Mouse (Mus musculus) erythroblast, adult 5-6 weeks (primary cell): ENCODE data around the gene Ribc1. TPM values are rescaled to one million over a fixed set of nuclear protein-coding genes. Genes with fewer than 3 reads are reported as not detected.
A peak's percentile ranks its signal among the peaks of the same experiment; 100 is the strongest.

Source experiments
- ATAC-seq: replicated peaks from 2 replicates; pipeline ENCODE4 v1.8.0; 2016; ENCODE audit warnings: moderate number of reproducible peaks, mild to moderate bottlenecking, moderate TSS enrichment, inconsistent platforms; ENCODE audit not compliant: poor library complexity, low FRiP score, severe bottlenecking
- total RNA-seq, 2 experiments: library from RNA; stranded (forward) in 1 of 2; stranded (reverse) in 1 of 2; fragments of 150-400 nt in 1 of 2; fragments of 200-764, 138-1000 nt in 1 of 2; gene quantifications; 2 replicates each; pipeline versions ENCODE4 v1.2.3 to v1.2.4; 2015 to 2017; ENCODE audit warnings: low replicate concordance in 2 of 2

The Ribc1 gene
- 0.38 TPM in 1 of 2 replicates, not detected in the other for total RNA-seq (2015; ENCODE audit: low replicate concordance)
- 1.4 and 4.0 TPM in 2 replicates for total RNA-seq (2017; ENCODE audit: low replicate concordance)

GRCm38 (mm10) chrX:152016151-152017145 is at the start of gene Ribc1, which contains the start of gene Smc1a:
Ribc1 (minus strand) TSS chrX:152016295.
Smc1a (plus strand) TSS chrX:152016428.
- ATAC-seq, result peak; percentile 92

- ATAC-seq, result no peak
These were observed 49.6 kb upstream of the Ribc1 start for GRCm38 (mm10) chrX:152065674-152066073.

- no peak for ATAC-seq
These were observed 38.0 kb upstream of the Ribc1 start for GRCm38 (mm10) chrX:152054094-152054493.

GRCm38 (mm10) chrX:152052546-152052945 is 36.5 kb upstream of the Ribc1 start:
- no peak for ATAC-seq

- no peak for ATAC-seq
These were observed 31.1 kb upstream of the Ribc1 start for GRCm38 (mm10) chrX:152047230-152047629.

GRCm38 (mm10) chrX:152039865-152040264 is 23.8 kb upstream of the Ribc1 start:
- no peak for ATAC-seq

- peak; percentile 36 for ATAC-seq
These were observed 3.2 kb upstream of the Ribc1 start for GRCm38 (mm10) chrX:152019294-152019693.

GRCm38 (mm10) chrX:152017186-152017585 is 1.1 kb upstream of the Ribc1 start:
- no peak for ATAC-seq

- ATAC-seq, result peak; percentile 41; the same call in 1 of the 2 replicates
These were observed 344 bp downstream of the Ribc1 start for GRCm38 (mm10) chrX:152015752-152016150.

- ATAC-seq, result no peak
These were observed 8.2 kb downstream of the Ribc1 start for GRCm38 (mm10) chrX:152007863-152008262.

- no peak for ATAC-seq
These were observed 13.2 kb downstream of the Ribc1 start for GRCm38 (mm10) chrX:152002865-152003264.

- peak; percentile 100 for ATAC-seq
These were observed 14.1 kb downstream of the Ribc1 start, which contains the start of gene Hsd17b10 for GRCm38 (mm10) chrX:152001737-152002710. Hsd17b10 (plus strand) TSS chrX:152001845.

GRCm38 (mm10) chrX:152001182-152001684 is 14.9 kb downstream of the Ribc1 start:
- peak; percentile 29 for ATAC-seq

GRCm38 (mm10) chrX:151999006-151999710 is 16.9 kb downstream of the Ribc1 start:
- no peak for ATAC-seq

Other genes with a start within 250 kb of the Ribc1 start
- 64.0 and 71.9 TPM in 2 replicates for gene Huwe1, start 215.5 kb downstream of the Ribc1 start, total RNA-seq (2015; ENCODE audit: low replicate concordance)
- 55.3 and 136 TPM in 2 replicates for gene Huwe1, start 215.5 kb downstream of the Ribc1 start, total RNA-seq (2017; ENCODE audit: low replicate concordance)
- gene Hsd17b10, start 14.4 kb downstream of the Ribc1 start, total RNA-seq (2015; ENCODE audit: low replicate concordance), result 20.8 and 32.0 TPM in 2 replicates
- 7.0 and 13.5 TPM in 2 replicates for gene Hsd17b10, start 14.4 kb downstream of the Ribc1 start, total RNA-seq (2017; ENCODE audit: low replicate concordance)
- 40.9 and 48.7 TPM in 2 replicates for gene Smc1a, start 133 bp upstream of the Ribc1 start, total RNA-seq (2015; ENCODE audit: low replicate concordance)
- 88.1 and 159 TPM in 2 replicates for gene Smc1a, start 133 bp upstream of the Ribc1 start, total RNA-seq (2017; ENCODE audit: low replicate concordance)
- 0.84 and 1.2 TPM in 2 replicates for gene Iqsec2, start 128.0 kb upstream of the Ribc1 start, total RNA-seq (2015; ENCODE audit: low replicate concordance)
- 0.26 TPM in 1 of 2 replicates, not detected in the other for gene Iqsec2, start 128.0 kb upstream of the Ribc1 start, total RNA-seq (2017; ENCODE audit: low replicate concordance)
- 75.7 and 79.0 TPM in 2 replicates for gene Kdm5c, start 216.7 kb upstream of the Ribc1 start, total RNA-seq (2015; ENCODE audit: low replicate concordance)
- gene Kdm5c, start 216.7 kb upstream of the Ribc1 start, total RNA-seq (2017; ENCODE audit: low replicate concordance), result 125 and 143 TPM in 2 replicates